Mouse (Mus musculus) A20 (cell line): ENCODE data around the gene Bcdin3d.
"Not testable (repeated sequence)": the region's sequence is repeated elsewhere in the genome, so short reads cannot be mapped to it uniquely, and the experiment has no call there.

Experiments
- DNase-seq: peaks from one replicate; pipeline ENCODE4 v3.0.0-alpha.2; 2011; ENCODE audit warnings: low read depth, low spot score

The Bcdin3d gene

DNA sequence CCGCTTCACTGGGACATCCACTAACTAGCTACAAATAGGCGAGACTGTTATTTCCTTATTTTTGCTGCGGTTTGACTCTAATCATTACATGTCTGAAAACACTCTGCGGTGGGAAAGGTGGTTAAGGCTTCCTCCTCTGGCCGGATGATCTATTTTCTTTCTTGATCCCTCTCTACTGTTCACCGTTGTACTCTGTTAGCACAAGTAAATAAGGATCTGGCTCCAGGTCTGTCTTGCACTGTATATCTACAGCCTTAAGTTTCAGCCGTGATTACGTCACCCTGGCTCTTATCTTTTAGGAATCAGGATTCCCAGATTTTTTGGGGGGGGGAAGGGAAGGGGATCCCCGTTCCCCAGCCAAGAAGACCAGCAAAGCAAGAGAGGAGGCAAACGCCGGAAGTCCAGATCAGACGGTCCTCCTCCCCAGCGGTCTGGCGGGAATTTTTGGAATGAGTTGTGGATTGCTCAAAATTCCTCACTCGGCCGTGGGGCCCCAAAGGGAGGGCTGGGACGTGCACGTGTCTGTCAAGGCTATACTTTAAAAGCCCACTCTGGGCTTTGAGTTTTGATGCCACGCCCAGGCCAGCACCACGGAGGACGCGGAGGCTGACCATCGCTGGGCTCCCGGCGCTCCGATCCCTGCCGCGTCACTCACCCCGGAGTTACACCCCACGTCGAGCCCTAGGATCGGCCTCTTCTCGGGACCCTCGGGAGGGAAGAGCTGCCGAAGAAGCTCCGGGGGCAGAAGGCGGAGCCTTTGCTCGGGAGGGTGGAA lies 542 bp downstream of the Bcdin3d start:
- peak; percentile 67 for DNase-seq

DNA sequence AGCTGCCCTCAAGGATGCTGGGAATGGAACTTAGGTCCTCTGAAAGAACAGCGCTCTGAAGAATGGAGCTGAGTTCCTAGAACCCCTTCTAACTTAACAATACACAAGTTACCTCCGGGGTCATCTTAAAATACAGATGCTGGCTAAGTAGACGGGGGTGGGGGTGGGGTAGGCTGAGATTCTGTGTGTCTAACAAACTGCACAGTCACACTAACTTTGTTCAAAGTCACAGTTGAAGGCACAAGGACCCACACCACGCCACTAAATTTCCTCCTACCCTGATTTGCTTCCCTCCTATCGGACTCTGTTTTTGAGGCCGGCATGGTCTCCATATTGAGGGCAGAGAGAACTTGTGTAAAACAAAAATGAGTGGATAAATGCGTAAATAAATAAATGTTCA lies 1.6 kb downstream of the Bcdin3d start:
- peak; percentile 89 for DNase-seq

DNA sequence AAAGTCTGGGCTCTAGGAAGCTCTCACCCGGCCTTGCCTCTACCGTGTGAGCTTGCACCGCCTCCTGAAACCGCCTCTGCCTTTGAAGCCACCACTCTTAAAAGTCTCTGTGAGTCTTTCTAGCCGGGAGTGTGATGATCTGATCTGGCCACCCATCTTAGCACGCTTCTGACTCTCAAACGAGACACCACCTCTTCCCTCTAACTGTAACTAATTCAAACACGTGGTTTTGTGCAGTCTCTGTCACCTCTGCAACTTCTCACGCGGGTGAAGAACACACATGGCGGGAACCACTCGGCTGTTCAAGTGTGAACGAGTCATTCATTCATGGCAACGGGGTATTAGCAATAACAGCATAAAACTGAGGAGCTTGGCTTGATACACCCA lies 2.9 kb downstream of the Bcdin3d start:
- peak; percentile 83 for DNase-seq

DNA sequence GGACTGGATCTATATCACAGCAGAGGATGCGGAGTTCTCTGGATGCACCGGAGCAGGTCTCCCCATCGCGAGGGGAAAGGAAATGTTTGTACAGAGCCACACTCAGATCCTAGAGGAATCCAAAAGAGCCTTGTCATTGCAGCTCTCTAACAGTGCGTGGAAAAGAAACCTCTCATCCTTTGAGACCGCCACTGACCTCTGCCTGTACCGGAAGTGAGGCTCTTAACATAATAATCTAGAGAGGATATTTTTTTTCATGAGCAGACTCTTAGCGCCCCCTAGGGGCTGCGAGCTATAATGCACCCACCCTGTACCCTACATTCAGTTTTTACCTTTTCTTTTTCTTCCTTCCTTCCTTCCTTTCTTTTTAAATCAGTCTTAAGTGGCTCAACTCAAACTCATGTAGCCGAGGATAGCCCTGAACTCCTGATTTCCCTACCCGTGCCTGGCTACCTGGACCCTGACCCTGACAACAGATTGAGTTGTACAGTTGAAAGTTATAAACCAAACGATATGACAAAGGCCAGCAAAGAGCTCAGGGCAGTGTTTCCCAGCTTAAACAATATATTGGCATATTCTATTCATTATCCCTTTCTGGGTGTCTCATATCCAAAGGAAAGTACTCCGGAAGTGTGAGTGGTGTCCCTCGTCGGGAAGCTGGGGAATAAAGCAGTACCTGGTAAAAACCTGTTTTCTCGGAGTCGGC lies 3.4 kb downstream of the Bcdin3d start:
- peak; percentile 81 for DNase-seq

DNA sequence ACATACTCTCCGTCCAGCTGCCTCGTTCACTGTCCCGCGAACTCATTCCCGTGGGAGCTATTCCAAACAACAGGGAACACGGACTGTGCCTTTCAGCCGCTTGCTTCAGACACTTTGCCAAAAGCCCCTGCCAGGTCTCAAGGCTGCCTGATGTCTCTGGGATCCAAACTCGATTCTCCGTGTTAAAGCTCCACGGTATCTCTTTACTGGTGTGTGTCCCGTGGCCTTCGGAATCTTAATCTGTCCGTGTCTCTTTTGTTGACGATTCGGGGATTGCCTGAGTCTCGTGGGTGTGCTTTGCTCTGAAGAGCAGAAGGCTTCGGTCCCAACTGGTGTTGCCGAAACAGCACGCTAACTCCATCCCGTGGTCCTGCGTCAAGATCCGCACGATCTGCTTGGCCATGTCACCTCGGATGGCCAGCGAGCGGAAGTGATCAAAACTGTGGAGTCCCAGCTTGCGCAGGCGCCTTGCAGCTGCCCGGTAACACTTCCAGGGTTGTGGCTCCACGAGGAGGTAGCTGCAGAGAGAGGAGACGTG lies 4.2 kb downstream of the Bcdin3d start:
- DNase-seq, result no peak

DNA sequence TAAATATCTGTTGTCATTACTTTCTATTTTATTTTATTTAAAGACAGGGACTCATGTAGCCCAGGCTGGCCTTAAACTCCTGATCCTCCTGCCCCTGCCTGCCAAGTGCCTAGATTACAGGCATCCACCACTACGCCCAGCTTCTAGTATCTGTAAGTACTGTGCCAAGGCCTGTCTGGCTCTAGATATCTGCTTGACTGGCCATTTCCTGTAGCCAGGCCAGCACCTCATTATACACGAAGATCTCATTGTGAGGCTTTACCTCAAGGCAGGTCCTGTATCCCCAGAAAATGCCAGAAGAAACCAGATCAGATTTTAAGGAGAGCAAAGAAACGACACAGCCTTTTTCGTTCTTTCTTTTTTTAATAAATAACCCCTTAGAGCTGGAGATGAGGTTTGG lies 4.8 kb downstream of the Bcdin3d start:
- no peak for DNase-seq

DNA sequence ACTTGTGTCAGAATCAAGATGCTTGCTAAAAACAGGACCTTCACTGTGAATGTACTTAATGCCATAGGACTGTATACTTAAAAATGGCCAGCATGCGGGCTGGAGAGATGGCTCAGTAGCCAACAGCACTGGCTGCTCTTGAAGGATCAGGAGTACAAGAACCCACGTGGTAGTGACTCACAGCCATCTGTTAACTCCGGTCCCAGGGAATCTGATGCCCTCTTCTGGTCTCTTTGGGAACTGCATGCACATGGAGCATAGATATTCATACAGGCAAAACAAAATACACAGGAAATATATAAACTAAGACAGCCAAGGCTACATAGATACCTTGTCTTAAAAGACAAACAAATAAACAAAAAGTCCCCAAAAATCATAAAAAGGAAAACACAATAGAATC lies 5.5 kb downstream of the Bcdin3d start:
- peak; percentile 84 for DNase-seq

DNA sequence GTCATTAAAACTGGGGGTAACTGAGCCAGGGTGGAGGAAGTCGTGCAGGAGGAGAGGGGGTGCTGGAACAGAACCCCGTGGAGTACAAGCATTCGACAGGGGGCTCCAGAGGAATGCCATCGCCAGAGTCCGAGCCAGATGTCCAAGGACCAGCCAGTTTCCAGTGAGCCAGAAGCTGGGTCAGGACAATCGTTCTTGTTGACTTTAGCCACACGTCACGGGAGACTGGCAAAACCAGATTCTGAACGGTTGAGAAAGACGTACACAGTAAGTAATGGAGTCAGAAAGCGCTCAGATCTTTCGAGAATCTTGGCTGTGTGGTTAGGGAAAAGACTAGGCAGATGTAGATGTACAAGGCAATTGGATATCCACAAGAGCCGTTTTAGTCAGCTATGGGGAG lies 11.3 kb downstream of the Bcdin3d start:
- DNase-seq, result no peak

DNA sequence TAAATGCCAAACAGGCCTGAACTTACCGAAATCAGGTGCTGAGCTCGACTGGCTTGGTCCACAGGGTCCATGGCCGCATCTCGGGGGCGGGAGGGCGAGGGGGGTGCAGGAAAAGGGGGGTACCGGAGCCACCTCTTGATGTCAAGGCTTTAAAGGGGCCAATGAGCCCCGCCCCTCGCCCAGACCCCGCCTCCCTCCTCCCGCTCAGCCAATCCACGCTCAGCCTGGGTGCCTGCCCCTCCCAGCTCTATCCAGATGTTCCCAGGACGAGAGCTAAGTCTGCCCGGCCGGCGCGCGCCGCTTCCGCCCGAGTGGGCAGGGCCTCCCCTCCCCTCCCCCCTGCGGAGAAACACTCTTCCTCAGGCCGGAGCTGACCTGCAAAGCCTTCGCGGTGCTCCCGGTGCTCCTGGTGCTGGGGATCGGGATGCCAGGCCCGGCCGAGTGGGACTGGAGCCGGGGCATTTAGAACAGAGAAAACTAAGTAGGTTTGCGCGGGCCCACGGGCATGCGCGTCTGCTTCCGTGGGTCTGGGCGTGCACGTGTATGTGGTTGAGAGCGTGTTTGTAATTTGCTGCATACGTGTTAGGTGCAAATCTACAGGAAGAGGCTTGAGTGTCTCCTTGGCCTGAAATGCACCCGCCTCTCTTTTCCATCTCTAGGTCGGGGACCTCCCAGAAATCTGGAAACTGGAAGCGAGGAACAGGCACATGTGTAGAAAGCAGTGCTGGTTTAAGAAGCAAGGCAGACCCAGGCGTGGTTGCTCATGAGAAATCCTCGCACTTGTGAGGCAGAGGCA lies 16.7 kb downstream of the Bcdin3d start, which contains the start of gene Nckap5l:
Gene Nckap5l (minus strand): TSS at position 143 of the 796 bp plus-strand sequence.
- peak; percentile 96 for DNase-seq

DNA sequence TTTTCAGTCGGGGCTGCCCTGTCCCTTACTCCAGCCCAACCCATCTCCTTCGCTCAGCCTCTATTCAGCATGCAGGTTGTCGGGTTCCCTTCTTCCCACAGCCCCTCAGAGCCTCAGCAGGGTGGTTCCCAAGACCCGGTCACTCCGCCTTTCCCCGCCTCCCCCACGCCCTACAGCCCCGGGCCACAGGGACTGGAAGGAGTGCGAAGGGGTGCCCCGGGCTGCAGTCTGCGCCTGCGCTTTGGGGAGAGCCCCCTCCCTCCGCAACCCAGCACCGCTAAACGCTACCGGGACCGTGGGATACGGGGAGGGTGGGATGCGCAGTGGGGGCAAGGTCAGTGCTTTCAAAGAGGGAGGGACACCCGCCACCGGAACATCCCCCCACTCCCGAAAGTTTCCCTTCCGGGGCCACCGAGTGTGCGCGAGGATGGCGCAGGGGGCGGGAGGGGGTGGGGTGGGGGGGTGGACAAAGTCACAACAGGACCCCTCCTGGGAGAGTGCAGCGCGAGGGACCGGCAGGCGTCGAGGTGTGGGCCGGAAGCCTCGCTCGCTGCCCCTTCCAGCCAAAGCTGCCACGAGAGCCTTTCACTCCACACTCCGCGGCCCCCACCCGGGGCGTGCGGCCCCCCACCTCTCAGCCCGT lies 17.4 kb downstream of the Bcdin3d start:
- DNase-seq, result peak; percentile 68

DNA sequence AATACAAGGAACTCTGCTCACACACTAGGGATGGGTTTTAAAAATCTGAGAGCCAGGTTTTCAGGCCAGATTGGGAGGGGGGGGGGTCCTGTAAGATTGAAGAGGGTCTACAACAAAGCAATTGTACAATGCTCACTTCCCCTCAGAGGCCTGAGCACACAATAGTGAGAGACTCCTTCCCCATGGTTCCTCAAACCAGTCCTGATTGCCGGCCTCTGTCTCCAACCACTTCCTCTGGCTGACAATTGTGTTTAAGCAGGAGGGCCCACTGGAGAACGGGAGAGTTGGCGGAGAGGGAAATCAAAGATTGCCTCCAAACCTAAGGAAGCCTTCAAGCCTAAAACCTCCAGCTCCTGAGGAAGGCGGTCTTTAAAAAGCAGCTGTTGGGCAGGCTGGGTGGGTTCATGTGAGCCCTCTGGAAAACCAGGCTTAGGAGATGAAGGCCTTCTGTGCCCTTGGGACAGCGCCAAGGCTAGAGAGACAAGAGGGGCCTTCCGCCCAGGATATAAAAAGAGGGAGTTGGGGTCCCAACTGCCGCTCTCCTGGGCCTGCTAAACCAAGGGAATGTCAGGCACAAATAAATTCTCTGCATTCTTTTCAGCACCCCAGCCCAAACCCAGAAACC lies 18.1 kb downstream of the Bcdin3d start:
- DNase-seq, result no peak

DNA sequence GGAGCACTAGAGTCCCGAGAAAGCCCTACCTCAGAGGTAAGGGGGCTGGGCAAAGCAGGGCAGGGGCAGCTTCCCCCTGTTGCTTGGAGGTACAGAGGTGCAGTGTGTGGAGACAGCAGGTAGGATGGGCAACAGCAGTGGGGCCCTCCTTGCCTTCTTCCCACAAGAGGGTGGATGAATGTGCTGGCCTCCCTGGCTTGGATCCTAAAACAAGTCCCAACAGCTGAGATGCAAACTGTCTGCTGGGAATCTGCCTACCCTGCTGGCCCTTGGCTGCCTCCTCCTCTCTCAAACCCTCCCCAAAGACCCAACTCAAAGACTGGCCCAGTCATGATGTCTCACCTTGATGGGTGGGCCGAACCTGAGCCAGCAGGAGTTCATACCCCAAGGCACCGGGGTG lies 19.1 kb downstream of the Bcdin3d start:
- no peak for DNase-seq

DNA sequence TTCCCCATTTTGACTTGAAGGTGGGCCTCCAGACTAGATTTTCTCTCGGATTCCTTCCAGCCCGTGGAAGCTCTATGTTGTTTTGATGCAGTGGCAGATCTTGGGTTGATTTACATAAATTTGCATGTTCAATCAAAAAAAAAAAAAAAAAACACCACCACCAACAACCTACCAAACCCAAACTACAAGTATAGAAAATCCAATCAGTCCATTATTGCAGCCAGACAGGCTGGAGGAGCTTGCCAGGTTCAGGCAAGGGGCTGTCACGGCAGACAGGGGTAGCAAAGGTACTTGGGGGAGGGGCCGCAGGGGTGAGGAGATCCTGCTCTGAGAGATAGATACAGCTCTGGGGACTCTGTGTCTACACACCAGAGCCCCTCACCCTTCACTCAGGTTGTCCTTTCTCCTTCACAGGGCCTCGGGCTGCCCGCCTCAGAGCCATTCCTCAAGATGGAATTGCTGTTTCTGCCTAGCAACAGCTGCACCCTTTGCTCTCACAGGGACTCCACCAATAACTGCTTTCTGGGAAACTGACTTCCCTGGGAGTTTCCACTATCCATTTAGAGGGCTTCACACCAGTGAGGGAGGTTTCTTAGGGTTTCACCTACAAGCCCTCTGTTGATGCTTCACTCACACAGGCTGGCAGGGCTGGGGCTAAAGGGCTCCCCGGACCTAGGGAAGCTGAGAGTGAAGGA lies 19.8 kb downstream of the Bcdin3d start:
- DNase-seq, result no peak

DNA sequence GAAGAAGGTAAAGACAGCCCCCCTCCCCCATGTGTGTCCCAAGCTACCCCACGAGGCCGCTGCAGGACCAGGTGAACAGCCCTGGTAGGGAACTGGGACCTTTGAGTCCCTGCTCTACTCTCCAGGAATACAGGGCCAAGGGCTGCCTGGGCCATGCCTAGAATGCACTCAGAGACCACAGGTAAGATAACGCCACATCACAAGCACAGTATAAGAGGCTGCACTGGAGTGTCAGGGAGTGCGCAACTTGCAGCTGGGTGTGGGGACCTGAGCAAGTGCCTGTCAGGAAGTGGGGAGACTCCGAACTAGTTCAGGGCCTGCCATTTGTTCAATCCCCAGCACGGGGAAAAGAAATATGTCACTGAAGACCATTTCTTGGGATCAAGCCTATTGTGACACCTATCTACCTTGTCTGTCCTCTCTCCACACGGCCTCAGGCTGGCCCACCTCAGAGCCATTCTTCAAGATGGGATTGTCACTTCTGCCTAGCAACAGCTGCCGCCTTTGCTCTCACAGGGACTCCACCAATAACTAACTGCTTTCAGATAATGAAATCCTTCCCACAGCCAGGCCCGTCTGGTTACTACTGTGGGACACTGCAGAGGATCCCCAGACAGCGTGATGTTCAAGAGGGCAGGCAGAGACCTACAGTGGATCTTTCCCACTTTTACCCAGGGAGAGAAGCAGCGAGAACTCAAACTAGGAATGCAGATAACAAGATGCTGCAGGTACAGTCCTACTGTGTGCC lies 21.2 kb downstream of the Bcdin3d start:
- DNase-seq, result no peak

DNA sequence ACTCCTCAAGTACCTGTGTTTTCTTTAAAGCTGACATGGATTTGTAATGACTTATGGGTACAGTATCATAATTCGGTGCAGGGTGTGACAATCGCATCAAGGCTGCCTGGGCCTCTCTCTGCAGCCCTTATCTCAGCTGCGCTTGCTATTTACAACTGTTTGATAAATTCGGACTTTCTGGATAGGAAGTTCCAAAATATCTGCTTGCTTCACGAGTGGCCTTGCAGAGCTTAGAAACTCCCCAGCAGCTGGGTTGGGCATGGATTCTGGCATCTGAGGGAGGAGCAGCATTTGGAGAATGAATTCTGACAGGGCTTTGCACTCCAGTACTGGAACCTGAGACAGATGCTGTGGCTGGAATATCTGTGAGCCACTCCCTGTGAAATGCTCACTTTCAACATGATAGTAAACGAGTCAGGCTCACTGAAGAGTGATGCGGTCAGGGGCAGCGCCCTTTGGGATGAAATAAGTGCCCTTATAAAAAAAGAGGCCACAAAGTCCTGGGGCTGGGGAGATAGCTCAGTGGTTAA lies 24.7 kb downstream of the Bcdin3d start:
- DNase-seq, result no peak

DNA sequence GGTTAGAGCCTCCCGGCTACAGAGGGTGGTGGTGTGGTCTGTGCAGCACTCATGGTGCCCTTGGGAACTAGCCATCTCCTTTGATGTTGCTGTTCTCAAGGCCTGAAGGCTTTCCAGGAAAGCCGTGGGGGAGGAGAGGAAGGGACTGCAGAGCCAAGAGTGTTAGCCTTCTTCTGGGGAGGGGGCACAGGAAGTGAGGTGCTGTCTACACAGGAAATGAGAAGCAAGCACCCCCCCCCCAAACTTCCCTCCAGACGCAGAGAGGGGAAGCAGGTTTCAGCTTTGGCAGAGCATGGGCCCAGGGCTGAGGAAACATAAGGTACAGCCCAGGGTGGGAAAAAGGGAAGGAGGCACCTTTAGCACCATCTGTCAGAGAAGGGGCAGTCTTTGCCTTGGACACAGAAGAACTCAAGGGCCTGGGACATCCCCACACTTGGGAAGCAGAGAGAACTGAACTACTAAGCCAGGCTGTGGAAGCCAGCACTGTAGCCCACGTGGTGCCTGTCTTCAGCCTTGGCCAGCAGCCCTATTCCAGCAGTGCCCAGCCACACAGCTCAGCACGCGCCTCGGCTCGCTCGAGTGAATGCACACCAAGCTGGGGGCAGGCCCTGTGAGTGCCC lies 25.3 kb downstream of the Bcdin3d start:
- no peak for DNase-seq

DNA sequence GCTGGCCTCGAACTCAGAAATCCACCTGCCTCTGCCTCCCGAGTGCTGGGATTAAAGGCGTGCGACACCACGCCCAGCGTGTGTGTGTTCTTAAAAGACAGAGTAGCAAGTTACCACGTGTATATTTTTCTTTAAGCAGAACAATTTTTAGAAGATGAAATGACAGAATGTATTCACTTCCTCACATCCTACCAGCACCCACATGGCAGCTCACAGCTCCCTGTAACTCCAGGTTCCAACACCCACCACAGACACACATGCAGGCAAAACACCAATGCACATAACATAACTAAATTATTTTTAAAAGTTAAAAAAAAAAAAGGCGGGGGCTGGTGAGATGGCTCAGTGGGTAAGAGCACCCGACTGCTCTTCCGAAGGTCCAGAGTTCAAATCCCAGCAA lies 28.4 kb downstream of the Bcdin3d start:
- not testable (repeated sequence) for DNase-seq

DNA sequence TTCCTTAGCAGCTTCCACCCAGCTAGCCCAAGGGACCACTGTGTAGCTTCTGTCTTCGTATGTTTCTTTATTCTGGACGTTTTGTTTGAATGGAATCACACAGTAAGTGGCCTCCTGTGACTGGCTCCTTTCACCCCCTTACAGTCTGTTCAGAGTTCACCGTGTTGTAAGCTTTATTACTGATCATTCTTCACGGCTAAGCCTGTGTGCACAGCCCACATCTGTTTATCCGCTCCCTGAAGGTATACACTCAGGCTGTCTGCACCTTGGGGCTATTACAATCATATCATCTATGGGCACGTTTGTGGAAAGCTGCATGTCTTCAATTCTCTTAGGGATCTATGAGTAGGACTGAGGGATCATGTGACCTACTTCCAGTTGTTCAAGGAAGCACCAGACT lies 29.0 kb downstream of the Bcdin3d start:
- no peak for DNase-seq

DNA sequence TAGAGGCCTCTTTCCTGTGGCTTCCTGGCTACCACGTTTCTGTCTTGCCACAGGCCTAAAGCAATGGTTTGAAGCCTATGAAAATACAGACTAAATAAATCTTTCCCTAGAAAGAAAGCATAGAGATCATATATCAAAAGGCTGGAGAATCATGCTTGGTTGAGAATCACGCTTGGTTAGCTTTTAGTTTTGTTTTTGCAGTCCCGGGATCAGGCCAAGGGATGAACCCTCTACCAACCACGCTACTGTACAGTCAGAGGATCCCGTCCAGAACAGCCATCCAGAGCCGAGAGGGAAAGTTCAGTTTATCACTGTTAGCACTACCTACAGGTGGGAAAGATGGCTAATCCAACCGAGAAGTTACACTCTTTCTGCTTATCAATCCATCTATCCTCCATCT lies 32.2 kb downstream of the Bcdin3d start:
- DNase-seq, result no peak
